Mouse (Mus musculus) CH12.LX (cell line): Measurements from ENCODE around the gene Fads1. TPM values are rescaled to one million over a fixed set of nuclear protein-coding genes. Genes with fewer than 3 reads are reported as not detected.

Experiments
- DNase-seq: peaks from one replicate; pipeline ENCODE4 v3.0.0-alpha.2; 2013; ENCODE audit errors: extremely low read depth
- H3K27ac ChIP-seq: 2 replicates; pipeline ENCODE4 v1.5.1; 2012; ENCODE audit warnings: low read depth, mild to moderate bottlenecking, control low read depth, moderate library complexity; ENCODE audit not compliant: insufficient read depth
- H3K27me3 ChIP-seq: replicated peaks from 2 replicates; pipeline ENCODE3; 2012; ENCODE audit warnings: inconsistent platforms
- H3K36me3 ChIP-seq, 2 experiments: replicated peaks in 1 of 2; 2 replicates each; pipeline versions ENCODE3 to v1.6.1; 2012; ENCODE audit warnings: inconsistent platforms in 1 of 2, low read length in 1 of 2, mild to moderate bottlenecking in 1 of 2, mixed read lengths in 1 of 2, moderate library complexity in 1 of 2; ENCODE audit not compliant: control insufficient read depth in 1 of 2, insufficient read depth in 1 of 2
- H3K4me1 ChIP-seq, 2 experiments: 2 replicates each; pipeline ENCODE4 v1.6.1; 2012; ENCODE audit warnings: inconsistent platforms in 1 of 2, moderate library complexity in 1 of 2; ENCODE audit not compliant: insufficient read depth in 2 of 2, control insufficient read depth in 1 of 2
- H3K4me2 ChIP-seq: 2 replicates; pipeline ENCODE4 v1.6.1; 2012; ENCODE audit warnings: low read depth, mild to moderate bottlenecking, control low read depth; ENCODE audit not compliant: poor library complexity, insufficient read depth, severe bottlenecking
- H3K4me3 ChIP-seq, 3 experiments: fragments of 150-350 bp in 1 of 3; sonication (generic) in 1 of 3; replicated peaks in 1 of 3; 2 replicates each; pipeline versions ENCODE3 to v1.5.1; 2011 to 2012; ENCODE audit warnings: low read depth in 2 of 3, low read length in 2 of 3, mild to moderate bottlenecking in 2 of 3, moderate library complexity in 2 of 3, control low read depth in 1 of 3, improper control_type of control experiment in 1 of 3, inconsistent platforms in 1 of 3, mixed read lengths in 1 of 3; ENCODE audit not compliant: poor library complexity in 1 of 3
- H3K79me2 ChIP-seq: replicated peaks from 2 replicates; pipeline ENCODE4 v1.6.1; 2012; ENCODE audit warnings: mild to moderate bottlenecking, moderate library complexity; ENCODE audit not compliant: control insufficient read depth, poor library complexity, insufficient read depth, severe bottlenecking; ENCODE audit errors: extremely low read depth
- H3K9ac ChIP-seq: 2 replicates; pipeline ENCODE4 v1.6.1; 2012; ENCODE audit warnings: low read depth, mild to moderate bottlenecking, control low read depth, moderate library complexity; ENCODE audit not compliant: insufficient read depth
- H3K9me3 ChIP-seq: replicated peaks from 2 replicates; pipeline ENCODE3; 2012; ENCODE audit warnings: low read length, inconsistent platforms, mixed read lengths
- CTCF ChIP-seq, 2 experiments: IDR thresholded peaks in 1 of 2; conservative IDR thresholded peaks in 1 of 2; 2 replicates each; pipeline ENCODE4 v1.5.1; 2011 to 2012; ENCODE audit warnings: low read depth in 2 of 2, low read length in 2 of 2, improper control_type of control experiment in 1 of 2, inconsistent platforms in 1 of 2, mild to moderate bottlenecking in 1 of 2, moderate library complexity in 1 of 2
- EP300 ChIP-seq: IDR thresholded peaks from 2 replicates; pipeline ENCODE4 v1.6.1; 2011; ENCODE audit warnings: low read length, improper control_type of control experiment
- ETS1 ChIP-seq: conservative IDR thresholded peaks from 2 replicates; pipeline ENCODE4 v1.6.1; 2012; ENCODE audit warnings: low read depth, mild to moderate bottlenecking, inconsistent platforms, low read length, improper control_type of control experiment, moderate library complexity
- HCFC1 ChIP-seq: IDR thresholded peaks from 2 replicates; pipeline ENCODE4 v1.6.1; 2012; ENCODE audit warnings: low read depth, mild to moderate bottlenecking, inconsistent platforms, low read length, improper control_type of control experiment
- IRF4 ChIP-seq: IDR thresholded peaks from 2 replicates; pipeline ENCODE4 v1.6.1; 2014; ENCODE audit warnings: low read depth, mild to moderate bottlenecking, inconsistent platforms, low read length, improper control_type of control experiment
- JUN ChIP-seq: IDR thresholded peaks from 2 replicates; pipeline ENCODE4 v1.6.1; 2011; ENCODE audit warnings: low read depth, mild to moderate bottlenecking, low read length, improper control_type of control experiment, moderate library complexity; ENCODE audit not compliant: insufficient read depth
- MAFK ChIP-seq: IDR thresholded peaks from 2 replicates; pipeline ENCODE4 v1.6.1; 2011; ENCODE audit warnings: low read length, improper control_type of control experiment; ENCODE audit not compliant: insufficient replicate concordance
- MAX ChIP-seq: IDR thresholded peaks from 2 replicates; pipeline ENCODE4 v1.6.1; 2011; ENCODE audit warnings: low read length, improper control_type of control experiment
- MAZ ChIP-seq: IDR thresholded peaks from 2 replicates; pipeline ENCODE4 v1.6.1; 2012; ENCODE audit warnings: low read depth, mild to moderate bottlenecking, inconsistent platforms, low read length, improper control_type of control experiment, moderate library complexity
- MXI1 ChIP-seq: IDR thresholded peaks from 2 replicates; pipeline ENCODE4 v1.6.1; 2011; ENCODE audit warnings: mild to moderate bottlenecking, low read depth, low read length, improper control_type of control experiment
- MYC ChIP-seq: IDR thresholded peaks from 2 replicates; pipeline ENCODE4 v1.6.1; 2011; ENCODE audit warnings: low read depth, mild to moderate bottlenecking, improper control_type of control experiment, low read length
- PAX5 ChIP-seq: IDR thresholded peaks from 2 replicates; pipeline ENCODE4 v1.6.1; 2012; ENCODE audit warnings: low read length, inconsistent platforms, mixed read lengths
- POLR2A ChIP-seq: IDR thresholded peaks from 2 replicates; pipeline ENCODE4 v1.6.1; 2011; ENCODE audit warnings: low read depth, mild to moderate bottlenecking, improper control_type of control experiment, low read length
- RAD21 ChIP-seq: IDR thresholded peaks from 2 replicates; pipeline ENCODE4 v1.6.1; 2011; ENCODE audit warnings: low read depth, mild to moderate bottlenecking, low read length, improper control_type of control experiment, moderate library complexity
- USF1 ChIP-seq: IDR thresholded peaks from 2 replicates; pipeline ENCODE4 v1.6.1; 2014; ENCODE audit warnings: low read depth, mild to moderate bottlenecking, inconsistent platforms, low read length, improper control_type of control experiment
- ZMIZ1 ChIP-seq: IDR thresholded peaks from 2 replicates; pipeline ENCODE4 v1.6.1; 2012; ENCODE audit warnings: low read depth, mild to moderate bottlenecking, inconsistent platforms, low read length, improper control_type of control experiment
- ZNF384 ChIP-seq: IDR thresholded peaks from 2 replicates; pipeline ENCODE4 v1.6.1; 2012; ENCODE audit warnings: low read depth, low read length, improper control_type of control experiment, inconsistent platforms
- dilution Hi-C: fragments of 300-500 bp; cut with MboI; formaldehyde crosslinking; loops from 2 replicates; pipeline ENCODE4 v1.14.3; 2020; ENCODE audit warnings: low sequenced_read_pairs; ENCODE audit not compliant: extremely low pct_unique_long_range_greater_than_20kb, extremely low pct_ligation_motif_present
- in situ Hi-C: fragments of 300-500 bp; cut with MboI; formaldehyde crosslinking; loops from 3 replicates; pipeline ENCODE4 v1.14.3; 2019; ENCODE audit warnings: low sequenced_read_pairs, low pct_ligation_motif_present, low pct_unique_long_range_greater_than_20kb, mixed read lengths
- polyA plus RNA-seq: library from polyadenylated mRNA; unstranded; fragments of >175 nt; gene quantifications from 2 replicates; pipeline ENCODE4 v1.2.1, GENCODE M21; 2012; ENCODE audit warnings: low read depth; ENCODE audit not compliant: insufficient read length
- total RNA-seq, 2 experiments: library from RNA; depleted of rRNA; stranded (reverse); fragments of 300-350 nt in 1 of 2; fragments of >200 nt in 1 of 2; gene quantifications; 2 replicates each; pipeline ENCODE4 v1.2.3; 2012 to 2014

The Fads1 gene
- total and polyA plus RNA-seq, 3 experiments, result 30.6 to 44.7 (median 37.2) TPM

DNA sequence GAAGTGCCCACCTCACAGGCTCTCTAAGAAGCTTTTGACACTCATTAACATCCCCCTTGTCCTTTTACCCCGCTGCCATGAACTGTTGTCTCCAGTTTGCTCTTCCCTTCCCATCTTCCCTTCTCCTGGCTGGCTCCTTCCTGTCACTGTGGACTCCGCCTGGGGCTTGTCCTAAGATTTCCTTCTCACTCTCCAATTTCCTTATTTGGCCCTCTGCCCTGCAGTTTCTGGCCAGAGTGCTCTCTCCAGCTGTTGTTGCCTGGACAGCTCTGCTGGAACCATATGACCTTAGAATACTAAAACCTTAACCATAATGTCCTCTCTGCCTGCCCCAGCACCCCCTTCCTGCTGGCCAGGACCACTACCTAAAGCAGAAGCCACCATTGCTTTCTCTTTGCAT is 48.0 kb upstream of the Fads1 start:
- no peaks in the 10 kb centered on the region for H3K9me3 ChIP-seq
- dilution Hi-C loops, result no loop called here
- peaks cover 0 to 3% of the 10 kb centered on the region in 2 experiments; a peak in 1 of 4 replicates for H3K4me1 ChIP-seq
- DNase-seq, result no peak
- no peaks in the 10 kb centered on the region for H3K79me2 ChIP-seq
- no peak overlapping the region for H3K27ac ChIP-seq
- H3K27me3 ChIP-seq, result no peaks in the 10 kb centered on the region
- TF ChIP-seq MAX (no peak), IRF4 (no peak), RAD21 (no peak)
- H3K9ac ChIP-seq, result no peak overlapping the region
- in situ Hi-C loops, result no loop called here
- no peak overlapping the region for H3K4me2 ChIP-seq
- no peak overlapping the region for H3K4me3 ChIP-seq
- H3K36me3 ChIP-seq, result no peaks in the 10 kb centered on the region

- dilution Hi-C loops (no loop called here), in situ Hi-C loops (no loop called here)
- TF ChIP-seq POLR2A (no peak), PAX5 (no peak), ZNF384 (no peak), MAFK (no peak), MXI1 (no peak), ZMIZ1 (no peak), MAZ (no peak), CTCF (conservative IDR thresholded peaks at IDR 0.05 in 1 of 2, IDR thresholded peaks at IDR 0.05 in 1 of 2; ENCODE audit: low read depth in 2 of 2, low read length in 2 of 2) (no peak), USF1 (no peak)
- no peak overlapping the region for H3K9ac ChIP-seq
- no peaks in the 10 kb centered on the region for H3K9me3 ChIP-seq
- no peak for DNase-seq
- H3K79me2 ChIP-seq, result no peaks in the 10 kb centered on the region
- no peaks in the 10 kb centered on the region for H3K27me3 ChIP-seq
- peaks cover 0 to 3% of the 10 kb centered on the region in 2 experiments; a peak in 1 of 4 replicates for H3K4me1 ChIP-seq
- no peak overlapping the region for H3K27ac ChIP-seq
- H3K4me3 ChIP-seq, result no peak overlapping the region
- H3K4me2 ChIP-seq, result no peak overlapping the region
- no peaks in the 10 kb centered on the region for H3K36me3 ChIP-seq
These were observed 45.3 kb upstream of the Fads1 start for GRCm38 (mm10) chr19:10137423-10137822.

DNA sequence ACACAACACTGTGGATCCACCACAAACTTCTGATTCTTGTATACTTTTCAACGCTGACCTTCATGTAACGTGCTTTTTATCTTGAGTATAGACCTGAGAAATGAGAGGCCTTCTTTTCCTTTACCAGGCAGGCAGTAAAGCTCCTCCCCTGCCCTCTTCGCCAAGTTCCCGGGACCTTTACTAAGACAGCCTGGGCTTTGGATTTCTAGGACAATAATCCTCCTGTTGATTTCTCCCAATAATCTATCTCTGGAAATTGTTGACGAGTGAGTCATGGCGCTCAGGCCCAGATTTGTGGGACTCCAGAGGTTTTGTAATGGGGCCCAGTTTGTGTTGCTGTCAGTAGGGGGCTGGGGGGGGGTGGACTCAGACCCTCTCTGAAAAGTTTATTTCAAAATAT is 43.0 kb upstream of the Fads1 start:
- no peaks in the 10 kb centered on the region for H3K9me3 ChIP-seq
- DNase-seq, result no peak
- H3K9ac ChIP-seq, result no peak overlapping the region
- H3K4me3 ChIP-seq, result no peak overlapping the region
- dilution Hi-C loops, result no loop called here
- H3K27me3 ChIP-seq, result peaks cover 2% of the 10 kb centered on the region
- in situ Hi-C loops, result no loop called here
- no peaks in the 10 kb centered on the region for H3K36me3 ChIP-seq
- peaks cover 0 to 3% of the 10 kb centered on the region in 2 experiments; a peak in 1 of 4 replicates for H3K4me1 ChIP-seq
- H3K79me2 ChIP-seq, result no peaks in the 10 kb centered on the region
- TF ChIP-seq HCFC1 (no peak), ZMIZ1 (no peak), ETS1 (no peak), MYC (no peak), JUN (no peak), MAX (no peak), EP300 (no peak)
- no peak overlapping the region for H3K4me2 ChIP-seq
- no peak overlapping the region for H3K27ac ChIP-seq
